Mouse (Mus musculus): ENCODE measurements around the gene Nop16. TPM values are rescaled to one million over a fixed set of nuclear protein-coding genes. Genes with fewer than 3 reads are reported as not detected.

Nop16 gene
- polyA plus RNA-seq, 1 experiment from 2014 or later = 87.1 TPM

DNA sequence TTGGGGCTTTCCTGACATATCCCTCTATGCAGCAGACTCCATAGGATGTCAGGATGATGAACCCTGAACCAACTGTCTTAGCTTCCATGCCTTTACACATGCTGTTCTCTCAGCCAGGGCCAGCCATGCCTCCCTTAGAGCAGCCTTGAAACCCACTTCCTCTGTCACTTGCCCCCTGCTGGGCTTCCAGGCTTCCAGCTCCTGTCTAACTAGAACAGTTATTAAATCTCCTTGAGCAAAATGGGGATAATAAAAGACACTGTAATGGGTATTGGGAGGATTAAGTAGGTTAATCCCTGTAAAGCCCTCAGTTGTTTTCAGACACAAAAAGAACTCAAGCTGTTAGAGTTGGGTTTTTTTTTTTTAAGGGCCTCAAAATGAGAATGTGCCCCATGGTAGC is 13.6 kb upstream of the Nop16 start:
- H3K36me3 ChIP-seq (ENCODE audit: control insufficient read depth, insufficient read depth, low read length) = no peaks in the 10 kb centered on the region
- no peaks in the 10 kb centered on the region for H3K9me3 ChIP-seq (replicated peaks; ENCODE audit: control insufficient read depth, low read length)
- H3K4me1 ChIP-seq (ENCODE audit: control insufficient read depth, insufficient read depth, low read length) = peaks cover 4% of the 10 kb centered on the region
- no peak overlapping the region for H3K9ac ChIP-seq (ENCODE audit: low read length)
- H3K27ac ChIP-seq (ENCODE audit: low read length) = no peak overlapping the region
- no peak overlapping the region for H3K4me2 ChIP-seq (ENCODE audit: low read depth, low read length)
- H3K4me3 ChIP-seq (replicated peaks; ENCODE audit: low read length) = no peak overlapping the region
- no peak for ATAC-seq (ENCODE audit: insufficient read depth, low FRiP score)
- H3K27me3 ChIP-seq (ENCODE audit: control insufficient read depth, insufficient read depth, low read length) = no peaks in the 10 kb centered on the region

DNA sequence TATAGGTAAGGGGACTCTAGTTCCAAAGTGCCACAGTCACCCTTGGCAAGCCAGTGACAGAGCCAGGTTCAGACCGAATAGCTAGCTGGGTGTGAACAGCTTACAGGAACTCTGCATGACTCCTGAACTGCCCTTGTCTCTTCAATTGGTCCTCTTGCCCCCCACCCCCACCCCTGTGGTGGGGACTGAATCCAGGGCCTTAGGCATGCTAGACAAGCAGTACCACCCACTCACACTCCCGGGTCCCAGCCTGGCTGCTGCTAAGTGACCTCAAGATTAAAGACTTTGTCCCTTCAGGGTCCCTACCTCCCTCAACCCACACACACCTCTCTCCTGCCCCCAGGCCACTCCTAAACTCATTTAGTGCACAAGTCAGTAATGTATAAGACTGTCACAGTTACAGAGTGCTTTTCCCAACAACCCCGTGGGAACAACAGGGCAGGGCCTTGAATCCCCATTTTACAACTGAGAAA is 12.8 kb upstream of the Nop16 start:
- Histone ChIP-seq H3K27ac (ENCODE audit: low read length) (no peak overlapping the region), H3K9ac (ENCODE audit: low read length) (no peak overlapping the region), H3K4me1 (ENCODE audit: control insufficient read depth, insufficient read depth, low read length) (no peaks in the 10 kb centered on the region), H3K4me2 (ENCODE audit: low read depth, low read length) (no peak overlapping the region), H3K4me3 (replicated peaks; ENCODE audit: low read length) (no peak overlapping the region), H3K9me3 (replicated peaks; ENCODE audit: control insufficient read depth, low read length) (no peaks in the 10 kb centered on the region), H3K27me3 (ENCODE audit: control insufficient read depth, insufficient read depth, low read length) (no peaks in the 10 kb centered on the region), H3K36me3 (ENCODE audit: control insufficient read depth, insufficient read depth, low read length) (no peaks in the 10 kb centered on the region)
- ATAC-seq (ENCODE audit: insufficient read depth, low FRiP score) = no peak
- WGBS = 54% methylated on average over 3 of the region's 3 CpGs

DNA sequence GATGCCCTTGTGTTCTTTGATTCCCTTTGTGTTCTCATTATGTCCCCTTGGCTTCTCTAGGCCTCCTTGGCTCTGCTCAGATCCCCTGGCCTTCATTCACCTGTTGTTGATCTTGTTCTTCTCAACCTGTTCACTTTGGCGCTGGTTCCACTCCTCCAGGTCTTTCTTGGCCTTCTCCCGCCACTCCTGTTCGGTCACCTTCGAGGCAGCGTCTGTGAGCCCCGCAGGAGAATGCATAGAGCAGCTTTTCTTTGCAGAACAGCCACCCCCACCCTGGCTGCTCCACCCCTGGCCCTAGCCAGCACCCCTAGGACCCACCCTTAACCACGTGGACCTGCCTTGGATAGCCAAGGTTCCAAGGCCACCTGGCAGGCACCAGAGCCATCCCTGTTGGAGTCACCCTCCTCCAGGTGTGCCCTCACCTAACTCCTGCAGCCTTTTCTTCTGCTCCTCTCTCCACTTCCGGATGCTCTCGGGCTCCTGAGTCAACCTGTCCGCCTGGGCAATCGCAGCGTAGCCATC is 8.8 kb upstream of the Nop16 start:
- Histone ChIP-seq H3K27me3 (ENCODE audit: control insufficient read depth, insufficient read depth, low read length) (no peaks in the 10 kb centered on the region), H3K36me3 (ENCODE audit: control insufficient read depth, insufficient read depth, low read length) (0 out of 2 replicates have a peak, but pooled peaks cover 3% of the 10 kb centered on the region), H3K9ac (ENCODE audit: low read length) (no peak overlapping the region), H3K27ac (ENCODE audit: low read length) (no peak overlapping the region), H3K4me2 (ENCODE audit: low read depth, low read length) (no peak overlapping the region), H3K9me3 (replicated peaks; ENCODE audit: control insufficient read depth, low read length) (no peaks in the 10 kb centered on the region), H3K4me1 (ENCODE audit: control insufficient read depth, insufficient read depth, low read length) (no peaks in the 10 kb centered on the region), H3K4me3 (replicated peaks; ENCODE audit: low read length) (no peak overlapping the region)
- ATAC-seq (ENCODE audit: insufficient read depth, low FRiP score) = no peak
- 86% methylated on average over 12 of the region's 12 CpGs for WGBS

DNA sequence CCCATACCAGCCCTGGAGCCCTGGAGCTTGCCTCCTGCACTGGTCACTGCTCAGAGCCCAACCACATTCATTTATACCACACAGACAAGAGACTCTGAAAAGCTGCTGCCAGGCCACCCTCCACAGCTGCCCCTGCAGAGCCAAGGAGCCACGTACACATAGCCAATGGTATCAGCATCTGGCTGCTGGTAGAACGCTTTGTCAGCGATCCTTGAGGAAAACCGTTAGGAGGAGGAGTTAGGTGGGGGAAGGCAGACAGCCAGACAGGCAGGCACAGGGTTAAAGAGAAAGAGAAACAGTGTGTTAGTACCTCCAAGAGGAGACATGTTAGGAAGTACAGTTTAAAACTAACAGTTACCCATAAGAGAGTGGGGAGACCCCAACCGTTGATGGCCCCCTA is 7.0 kb upstream of the Nop16 start:
- H3K27me3 ChIP-seq (ENCODE audit: control insufficient read depth, insufficient read depth, low read length) = no peaks in the 10 kb centered on the region
- H3K9me3 ChIP-seq (replicated peaks; ENCODE audit: control insufficient read depth, low read length) = no peaks in the 10 kb centered on the region
- no peak overlapping the region for H3K9ac ChIP-seq (ENCODE audit: low read length)
- H3K4me1 ChIP-seq (ENCODE audit: control insufficient read depth, insufficient read depth, low read length) = no peaks in the 10 kb centered on the region
- H3K4me2 ChIP-seq (ENCODE audit: low read depth, low read length) = no peak overlapping the region
- ATAC-seq (ENCODE audit: insufficient read depth, low FRiP score) = peak; percentile 14; the same call in 1 of the 2 replicates
- 0 out of 2 replicates have a peak, but pooled peaks cover 3% of the 10 kb centered on the region for H3K36me3 ChIP-seq (ENCODE audit: control insufficient read depth, insufficient read depth, low read length)
- 49% methylated on average over 5 of the region's 5 CpGs for WGBS
- no peak overlapping the region for H3K27ac ChIP-seq (ENCODE audit: low read length)
- H3K4me3 ChIP-seq (replicated peaks; ENCODE audit: low read length) = no peak overlapping the region

DNA sequence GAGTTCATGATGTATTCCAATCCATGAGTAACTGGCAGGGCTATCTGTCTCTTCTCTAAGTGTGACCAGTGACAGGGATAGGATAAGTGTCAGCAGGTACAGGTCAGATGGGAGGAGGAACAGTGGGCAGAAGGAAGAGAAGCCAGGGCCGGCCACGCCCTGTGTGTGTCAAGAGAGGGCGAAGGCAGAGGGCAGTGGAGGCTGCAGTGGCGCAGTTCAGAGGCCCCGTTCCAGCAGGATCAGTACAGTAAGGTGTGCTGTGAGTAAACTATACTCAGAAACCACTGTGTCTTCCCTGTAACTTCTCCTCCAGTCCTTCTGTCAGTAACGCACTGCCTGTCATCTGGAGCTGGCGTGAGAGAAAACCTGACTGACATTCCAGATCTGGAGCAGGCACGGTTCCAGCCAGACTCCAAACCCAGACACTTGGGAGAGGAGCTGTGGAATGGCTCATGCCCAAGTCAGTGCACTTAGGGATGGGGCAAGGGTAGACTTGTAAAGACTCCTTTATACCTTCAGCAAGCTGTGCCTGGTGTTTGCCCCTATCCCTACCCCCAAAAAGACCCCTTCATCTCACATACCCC is 6.3 kb upstream of the Nop16 start:
- H3K4me3 ChIP-seq (replicated peaks; ENCODE audit: low read length) = no peak overlapping the region
- peaks cover 4% of the 10 kb centered on the region; the same call in 1 of the 2 replicates for H3K4me1 ChIP-seq (ENCODE audit: control insufficient read depth, insufficient read depth, low read length)
- H3K27ac ChIP-seq (ENCODE audit: low read length) = no peak overlapping the region
- H3K4me2 ChIP-seq (ENCODE audit: low read depth, low read length) = no peak overlapping the region
- H3K9me3 ChIP-seq (replicated peaks; ENCODE audit: control insufficient read depth, low read length) = no peaks in the 10 kb centered on the region
- no peak overlapping the region for H3K9ac ChIP-seq (ENCODE audit: low read length)
- 0 out of 2 replicates have a peak, but pooled peaks cover 3% of the 10 kb centered on the region for H3K36me3 ChIP-seq (ENCODE audit: control insufficient read depth, insufficient read depth, low read length)
- no peaks in the 10 kb centered on the region for H3K27me3 ChIP-seq (ENCODE audit: control insufficient read depth, insufficient read depth, low read length)
- WGBS = 64% methylated on average over 8 of the region's 8 CpGs
- peak; percentile 9; the same call in 1 of the 2 replicates for ATAC-seq (ENCODE audit: insufficient read depth, low FRiP score)

DNA sequence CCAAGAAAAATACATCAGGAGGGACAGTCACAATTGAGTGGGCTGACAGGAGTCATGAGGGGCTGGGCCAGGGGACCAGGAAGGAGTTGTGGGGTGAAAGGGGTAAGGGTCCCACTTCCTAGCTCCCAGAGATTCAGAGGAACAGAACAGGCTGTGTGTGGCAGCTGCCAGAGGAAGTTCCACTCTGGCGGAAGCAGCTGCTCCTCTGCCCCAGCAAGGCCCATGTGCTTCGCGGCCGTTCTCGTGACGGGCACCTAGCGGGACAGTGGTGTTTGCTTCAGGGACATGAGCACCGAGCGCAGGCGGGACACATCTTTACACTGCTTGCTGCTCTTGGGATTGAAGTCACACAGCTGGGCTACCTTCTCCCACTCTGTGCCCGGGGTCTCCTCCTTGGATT is 3.7 kb upstream of the Nop16 start:
- H3K9ac ChIP-seq (ENCODE audit: low read length) = no peak overlapping the region
- H3K4me1 ChIP-seq (ENCODE audit: control insufficient read depth, insufficient read depth, low read length) = peaks cover 11% of the 10 kb centered on the region
- 82% methylated on average over 11 of the region's 11 CpGs for WGBS
- ATAC-seq (ENCODE audit: insufficient read depth, low FRiP score) = no peak
- no peak overlapping the region for H3K4me2 ChIP-seq (ENCODE audit: low read depth, low read length)
- H3K36me3 ChIP-seq (ENCODE audit: control insufficient read depth, insufficient read depth, low read length) = 0 out of 2 replicates have a peak, but pooled peaks cover 3% of the 10 kb centered on the region
- no peaks in the 10 kb centered on the region for H3K9me3 ChIP-seq (replicated peaks; ENCODE audit: control insufficient read depth, low read length)
- no peaks in the 10 kb centered on the region for H3K27me3 ChIP-seq (ENCODE audit: control insufficient read depth, insufficient read depth, low read length)
- H3K27ac ChIP-seq (ENCODE audit: low read length) = no peak overlapping the region
- no peak overlapping the region for H3K4me3 ChIP-seq (replicated peaks; ENCODE audit: low read length)

DNA sequence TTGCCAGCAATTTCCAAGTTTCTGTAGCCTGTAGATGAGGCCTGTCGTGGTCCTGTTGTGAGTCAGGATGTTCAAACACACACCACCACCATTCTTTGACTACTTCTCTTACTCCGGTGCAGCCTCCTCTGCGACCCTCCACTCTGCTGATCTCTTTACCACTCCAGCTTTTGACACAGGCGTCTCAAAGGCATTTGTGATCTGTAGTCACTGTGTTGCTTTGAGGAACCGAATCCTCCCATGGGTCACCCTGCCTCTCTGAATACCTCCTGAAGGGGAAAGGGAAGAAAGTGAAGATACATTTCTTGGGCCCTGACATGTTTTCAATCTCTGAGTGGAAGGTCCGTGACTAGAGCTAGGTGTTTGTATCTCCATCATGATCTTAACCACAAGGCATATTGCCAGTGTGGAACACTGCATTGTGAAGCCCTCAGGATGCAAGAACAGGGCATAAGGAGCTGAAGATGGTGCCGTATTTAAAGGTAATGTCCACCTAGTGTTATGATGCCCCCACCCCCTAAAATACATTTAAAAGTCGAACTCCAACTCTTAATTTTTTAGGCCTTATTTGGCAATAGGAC is 2.0 kb upstream of the Nop16 start:
- no peaks in the 10 kb centered on the region for H3K9me3 ChIP-seq (replicated peaks; ENCODE audit: control insufficient read depth, low read length)
- 0 out of 2 replicates have a peak, but pooled peaks cover 3% of the 10 kb centered on the region for H3K36me3 ChIP-seq (ENCODE audit: control insufficient read depth, insufficient read depth, low read length)
- H3K27me3 ChIP-seq (ENCODE audit: control insufficient read depth, insufficient read depth, low read length) = no peaks in the 10 kb centered on the region
- H3K9ac ChIP-seq (ENCODE audit: low read length) = no peak overlapping the region
- H3K4me1 ChIP-seq (ENCODE audit: control insufficient read depth, insufficient read depth, low read length) = peaks cover 15% of the 10 kb centered on the region
- H3K4me2 ChIP-seq (ENCODE audit: low read depth, low read length) = no peak overlapping the region
- WGBS = 89% methylated on average over 8 of the region's 8 CpGs
- ATAC-seq (ENCODE audit: insufficient read depth, low FRiP score) = no peak
- H3K27ac ChIP-seq (ENCODE audit: low read length) = no peak overlapping the region
- no peak overlapping the region for H3K4me3 ChIP-seq (replicated peaks; ENCODE audit: low read length)

DNA sequence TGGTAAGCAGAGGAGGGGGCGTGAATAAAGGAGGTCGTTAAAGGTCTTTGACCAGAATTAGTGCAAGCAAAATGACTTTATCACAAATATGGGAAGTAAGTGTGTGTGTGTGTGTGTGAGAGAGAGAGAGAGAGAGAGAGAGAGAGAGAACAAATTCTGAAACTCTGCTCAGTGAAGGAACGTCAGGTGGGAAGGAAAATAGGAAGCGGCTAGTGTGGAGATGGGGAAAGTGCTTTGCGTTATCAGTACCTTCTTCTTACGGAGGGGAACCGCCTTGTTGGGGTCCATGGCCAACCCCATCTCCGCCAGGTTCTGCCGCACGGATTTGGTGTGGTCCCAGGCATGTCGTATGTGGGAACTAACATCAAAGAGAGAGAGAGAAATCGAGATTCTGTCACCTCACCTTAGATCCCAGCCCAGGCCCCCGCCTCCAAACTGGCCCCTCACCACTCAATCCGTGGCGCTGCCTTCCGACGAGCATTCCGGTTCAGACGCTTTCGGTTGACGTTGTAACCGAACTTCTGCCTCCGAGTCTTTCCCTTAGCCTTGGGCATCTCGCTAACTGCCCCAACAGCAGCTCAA is 385 bp downstream of the Nop16 start:
- ATAC-seq (ENCODE audit: insufficient read depth, low FRiP score) = 0 out of 2 replicates have a peak, but pooled peaks have one; percentile 5
- 1% methylated on average over 24 of the region's 24 CpGs for WGBS
- H3K9me3 ChIP-seq (replicated peaks; ENCODE audit: control insufficient read depth, low read length) = no peaks in the 10 kb centered on the region
- peak overlapping the region; percentile 53 for H3K4me2 ChIP-seq (ENCODE audit: low read depth, low read length)
- H3K4me1 ChIP-seq (ENCODE audit: control insufficient read depth, insufficient read depth, low read length) = peaks cover 15% of the 10 kb centered on the region
- peaks cover 9% of the 10 kb centered on the region; the same call in 1 of the 2 replicates for H3K36me3 ChIP-seq (ENCODE audit: control insufficient read depth, insufficient read depth, low read length)
- no peaks in the 10 kb centered on the region for H3K27me3 ChIP-seq (ENCODE audit: control insufficient read depth, insufficient read depth, low read length)
- H3K27ac ChIP-seq (ENCODE audit: low read length) = peak overlapping the region; percentile 37; the same call in 1 of the 2 replicates
- H3K4me3 ChIP-seq (replicated peaks; ENCODE audit: low read length) = peak overlapping the region; percentile 97
- peak overlapping the region; percentile 77 for H3K9ac ChIP-seq (ENCODE audit: low read length)

DNA sequence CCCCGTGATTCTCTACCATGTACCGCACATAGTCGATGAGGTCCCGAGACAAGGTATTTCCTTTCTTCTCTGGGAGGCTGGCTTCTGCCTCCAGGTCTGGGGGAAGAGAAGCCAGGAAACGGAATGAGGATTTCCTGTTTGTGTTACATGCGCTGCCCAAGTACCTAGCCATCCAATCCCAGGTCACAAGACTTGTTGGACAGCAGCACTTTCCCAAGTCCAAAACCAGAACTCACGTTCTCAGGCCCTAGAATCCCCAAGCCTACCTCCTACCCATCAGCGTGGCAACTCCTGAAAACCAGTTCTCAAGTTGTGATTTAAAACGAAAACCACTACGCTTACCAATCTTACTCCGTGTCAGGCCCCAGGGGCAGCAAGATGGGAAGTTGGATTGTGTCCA is 4.1 kb downstream of the Nop16 start:
- no peak overlapping the region for H3K4me3 ChIP-seq (replicated peaks; ENCODE audit: low read length)
- no peak overlapping the region for H3K9ac ChIP-seq (ENCODE audit: low read length)
- H3K36me3 ChIP-seq (ENCODE audit: control insufficient read depth, insufficient read depth, low read length) = peaks cover 20% of the 10 kb centered on the region
- no peaks in the 10 kb centered on the region for H3K9me3 ChIP-seq (replicated peaks; ENCODE audit: control insufficient read depth, low read length)
- no peaks in the 10 kb centered on the region for H3K27me3 ChIP-seq (ENCODE audit: control insufficient read depth, insufficient read depth, low read length)
- no peak for ATAC-seq (ENCODE audit: insufficient read depth, low FRiP score)
- WGBS = 91% methylated on average over 11 of the region's 11 CpGs
- H3K4me1 ChIP-seq (ENCODE audit: control insufficient read depth, insufficient read depth, low read length) = peaks cover 13% of the 10 kb centered on the region
- H3K4me2 ChIP-seq (ENCODE audit: low read depth, low read length) = no peak overlapping the region
- no peak overlapping the region for H3K27ac ChIP-seq (ENCODE audit: low read length)
